Mouse (Mus musculus) ovary, adult 2 months (tissue): ENCODE results near the gene Hypk. TPM values are rescaled to one million over a fixed set of nuclear protein-coding genes. Genes with fewer than 3 reads are reported as not detected.

Experiments used
- polyA plus RNA-seq: library from polyadenylated mRNA; depleted of rRNA; stranded (reverse); fragments of >200 nt; gene quantifications from 2 replicates; pipeline ENCODE4 v1.2.3, GENCODE M21; 2012; rRNA removed

Hypk gene
- 6.4 and 7.2 TPM in 2 replicates for polyA plus RNA-seq

DNA sequence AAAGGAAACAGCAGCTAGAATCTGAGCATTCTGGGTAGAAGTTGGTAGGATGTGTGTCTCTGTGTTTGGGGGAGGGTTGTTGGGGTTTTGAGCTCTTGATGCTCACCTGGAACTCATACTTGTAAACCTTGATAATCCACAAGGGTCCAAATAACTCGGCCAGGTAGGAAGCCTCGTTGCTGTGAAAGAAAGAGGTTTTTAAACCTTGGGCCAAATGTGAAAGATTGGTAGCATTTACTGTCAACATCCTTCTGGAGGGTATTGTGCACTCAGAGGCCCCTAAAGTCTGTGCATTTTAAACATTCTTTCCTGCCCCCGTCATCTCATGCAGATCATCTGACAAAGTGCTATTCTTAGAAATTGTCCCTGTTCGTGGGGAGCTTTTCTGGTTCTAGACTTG lies at the start of gene Hypk:
Hypk (plus strand) TSS at position 301 of the 400 bp plus-strand sequence.

GRCm38 (mm10) chr2:121413387-121414042 lies 39.6 kb upstream of the Hypk start, which contains the start of the genes Pdia3 and Catsper2:
Pdia3 (plus strand) TSS chr2:121413775.
Catsper2 (minus strand) TSS chr2:121413792.

GRCm38 (mm10) chr2:121444178-121444577 lies 8.9 kb upstream of the Hypk start, which contains the start of gene Ell3:
Ell3 (minus strand) TSS chr2:121444278.

DNA sequence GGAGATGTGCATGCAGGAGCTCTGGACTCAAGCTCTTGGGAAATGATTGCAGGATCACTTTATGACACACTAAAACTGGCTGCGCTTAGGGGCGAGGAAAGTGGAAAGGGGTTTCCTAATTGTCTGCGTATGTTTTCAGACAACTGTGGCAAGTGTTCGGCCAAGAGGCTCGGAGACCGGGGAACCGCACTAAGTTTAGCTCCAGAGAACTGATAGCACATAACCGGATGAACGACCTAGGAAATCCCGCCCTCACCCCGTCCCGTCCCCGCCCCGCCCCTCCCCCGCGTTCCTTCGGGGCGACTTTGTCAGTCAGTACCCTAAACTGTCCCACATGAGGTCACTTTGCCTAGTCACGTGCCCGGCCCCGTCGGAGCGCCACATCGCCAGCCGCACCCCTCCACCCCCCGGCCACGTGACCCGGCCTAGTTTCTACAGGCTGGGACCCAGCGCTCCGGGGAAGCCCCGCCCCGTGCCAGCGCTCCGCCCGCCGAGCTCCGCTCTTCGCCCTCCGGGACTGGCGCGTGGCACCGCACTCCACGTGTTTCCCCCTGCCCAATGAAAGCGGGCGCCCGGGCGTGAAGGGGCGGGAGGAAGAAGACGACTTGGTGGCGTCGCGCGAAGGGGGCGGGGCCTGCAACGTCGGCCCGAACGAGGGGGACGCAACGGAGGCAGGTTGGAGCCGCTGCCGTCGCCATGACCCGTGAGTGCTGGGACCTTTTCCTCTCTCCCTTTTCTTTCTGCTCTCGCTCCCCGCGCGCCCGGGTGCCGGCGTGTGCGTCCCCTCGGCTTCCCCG lies 4.2 kb upstream of the Hypk start, which contains the start of gene Serf2:
Serf2 (plus strand) TSS at position 457 of the 797 bp plus-strand sequence.

GRCm38 (mm10) chr2:121456692-121457642 lies 3.9 kb downstream of the Hypk start, which contains the start of gene Serinc4:
Serinc4 (minus strand) TSS chr2:121456781.

DNA sequence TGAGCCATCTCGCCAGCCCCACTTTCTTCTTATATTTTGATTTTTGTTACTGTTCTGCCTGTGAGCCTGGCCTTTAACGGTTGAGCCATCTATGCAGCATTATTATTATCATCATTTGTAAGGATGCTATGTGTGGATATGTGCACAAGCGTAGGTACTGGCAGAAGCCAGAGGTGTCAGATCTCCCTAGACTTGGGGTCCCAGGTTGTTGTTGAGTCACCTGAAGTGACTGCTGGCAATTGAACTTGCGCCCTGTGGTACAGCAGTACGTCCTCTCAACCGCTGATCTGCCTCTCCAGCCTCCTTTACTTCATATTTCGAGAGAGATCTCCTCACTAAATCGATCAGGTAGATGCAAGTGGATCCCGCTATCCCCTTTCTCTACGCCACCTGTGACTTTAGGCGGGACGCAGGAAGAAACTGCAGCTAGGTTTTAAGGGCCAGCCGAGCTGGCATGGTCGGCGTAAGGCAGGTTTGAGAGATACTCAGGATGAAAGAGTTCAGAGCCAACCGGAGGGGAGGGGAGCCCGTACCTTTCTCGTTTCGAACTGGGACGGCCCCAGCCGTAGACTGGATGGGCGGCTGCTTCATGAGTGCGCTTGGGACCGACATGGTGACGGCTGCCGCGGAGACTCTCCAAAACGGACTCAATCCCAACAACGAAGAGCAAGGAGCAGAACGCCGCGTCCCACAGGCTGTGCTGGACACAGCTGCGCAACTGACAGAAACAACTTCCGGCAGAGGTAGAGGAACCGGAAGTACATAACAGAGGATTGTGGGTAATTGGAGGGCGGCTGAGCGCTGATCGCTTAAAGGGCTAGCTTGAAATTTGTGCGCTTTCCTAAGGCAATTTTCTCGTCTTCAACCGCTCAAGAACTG lies 20.4 kb downstream of the Hypk start, which contains the start of gene Mfap1b:
Mfap1b (minus strand) TSS at position 767 of the 879 bp plus-strand sequence.

DNA sequence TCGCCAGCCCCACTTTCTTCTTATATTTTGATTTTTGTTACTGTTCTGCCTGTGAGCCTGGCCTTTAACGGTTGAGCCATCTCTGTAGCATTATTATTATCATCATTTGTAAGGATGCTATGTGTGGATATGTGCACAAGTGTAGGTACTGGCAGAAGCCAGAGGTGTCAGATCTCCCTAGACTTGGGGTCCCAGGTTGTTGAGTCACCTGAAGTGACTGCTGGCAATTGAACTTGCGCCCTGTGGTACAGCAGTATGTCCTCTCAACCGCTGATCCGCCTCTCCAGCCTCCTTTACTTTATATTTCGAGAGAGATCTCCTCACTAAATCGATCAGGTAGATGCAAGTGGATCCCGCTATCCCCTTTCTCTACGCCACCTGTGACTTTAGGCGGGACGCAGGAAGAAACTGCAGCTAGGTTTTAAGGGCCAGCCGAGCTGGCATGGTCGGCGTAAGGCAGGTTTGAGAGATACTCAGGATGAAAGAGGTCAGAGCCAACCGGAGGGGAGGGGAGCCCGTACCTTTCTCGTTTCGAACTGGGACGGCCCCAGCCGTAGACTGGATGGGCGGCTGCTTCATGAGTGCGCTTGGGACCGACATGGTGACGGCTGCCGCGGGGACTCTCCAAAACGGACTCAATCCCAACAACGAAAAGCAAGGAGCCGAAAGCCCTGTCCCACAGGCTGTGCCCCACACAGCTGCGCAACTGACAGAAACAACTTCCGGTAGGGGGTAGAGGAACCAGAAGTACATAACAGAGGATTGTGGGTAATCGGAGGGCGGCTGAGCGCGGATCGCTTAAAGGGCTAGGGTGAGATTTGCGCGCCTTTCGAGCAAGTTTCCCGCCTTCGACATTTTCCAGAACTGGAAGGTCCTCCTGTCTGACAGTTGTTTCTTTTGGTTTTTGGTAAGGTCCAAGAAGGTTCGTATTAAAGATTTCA lies 53.1 kb downstream of the Hypk start, which contains the start of the genes Mfap1a and Wdr76:
Mfap1a (minus strand) TSS at position 724 of the 941 bp plus-strand sequence.
Wdr76 (plus strand) TSS at position 782 of the 941 bp plus-strand sequence.

Other genes with a start within 250 kb of the Hypk start
- 56.6 and 57.0 TPM in 2 replicates for gene Trp53bp1, start 181.9 kb upstream of the Hypk start, polyA plus RNA-seq
- gene Map1a, start 163.7 kb upstream of the Hypk start, polyA plus RNA-seq, result 10.2 and 12.5 TPM in 2 replicates
- gene Ppip5k1, start 97.9 kb upstream of the Hypk start, polyA plus RNA-seq, result 25.1 and 26.8 TPM in 2 replicates
- 16.1 and 24.9 TPM in 2 replicates for gene Ckmt1, start 95.6 kb upstream of the Hypk start, polyA plus RNA-seq
- gene Strc, start 66.1 kb upstream of the Hypk start, polyA plus RNA-seq, result 0.59 and 0.79 TPM in 2 replicates
- 2,081 and 3,481 TPM in 2 replicates for gene Pdia3, start 39.5 kb upstream of the Hypk start, polyA plus RNA-seq
- 1.1 and 1.7 TPM in 2 replicates for gene Catsper2, start 39.5 kb upstream of the Hypk start, polyA plus RNA-seq
- gene Ell3, start 9.0 kb upstream of the Hypk start, polyA plus RNA-seq, result 0.97 and 1.2 TPM in 2 replicates
- 278 and 415 TPM in 2 replicates for gene Serf2, start 4.1 kb upstream of the Hypk start, polyA plus RNA-seq
- 0.63 and 0.77 TPM in 2 replicates for gene Serinc4, start 3.5 kb downstream of the Hypk start, polyA plus RNA-seq
- gene Mfap1b, start 20.8 kb downstream of the Hypk start, polyA plus RNA-seq, result 1.2 and 1.6 TPM in 2 replicates
- gene Mfap1a, start 53.4 kb downstream of the Hypk start, polyA plus RNA-seq, result 0.75 and 1.0 TPM in 2 replicates
- 2.4 and 3.5 TPM in 2 replicates for gene Wdr76, start 53.4 kb downstream of the Hypk start, polyA plus RNA-seq